Mouse (Mus musculus) G1E (cell line): ENCODE measurements at regions not wholly inside any gene's neighbourhood (a gene's known extent, or its start where the extent isn't known, plus 50 kb on each side); places are given as distances from the start of the nearest gene placed in this dataset.

Experiments used
- ATAC-seq: 2 replicates; pipeline ENCODE4 v1.8.0; 2016; ENCODE audit warnings: mild to moderate bottlenecking; ENCODE audit not compliant: insufficient number of reproducible peaks, poor library complexity, low FRiP score, severe bottlenecking; ENCODE audit errors: extremely low read depth
- DNase-seq: peaks from one replicate; pipeline ENCODE4 v3.0.0; 2012; ENCODE audit warnings: low spot score
- H3K27me3 ChIP-seq: 2 replicates; pipeline ENCODE4 v1.6.1; 2012; ENCODE audit warnings: mild to moderate bottlenecking, low read length, inconsistent platforms; ENCODE audit not compliant: insufficient read depth
- H3K36me3 ChIP-seq: replicated peaks from 2 replicates; pipeline ENCODE3; 2012; ENCODE audit warnings: mild to moderate bottlenecking, inconsistent platforms
- H3K4me1 ChIP-seq: 2 replicates; pipeline ENCODE4 v1.6.1; 2012; ENCODE audit warnings: low read depth, low read length, inconsistent platforms, mixed read lengths; ENCODE audit not compliant: insufficient read depth
- H3K4me3 ChIP-seq: 2 replicates; pipeline ENCODE4 v1.5.1; 2012; ENCODE audit warnings: low read depth, mild to moderate bottlenecking, inconsistent platforms, low read length, moderate library complexity, mixed read lengths
- H3K9me3 ChIP-seq: replicated peaks from 2 replicates; pipeline ENCODE4 v1.6.1; 2012; ENCODE audit warnings: inconsistent platforms
- CTCF ChIP-seq: IDR thresholded peaks from 2 replicates; pipeline ENCODE4 v1.5.1; 2012; ENCODE audit warnings: low read depth, low read length, inconsistent platforms, mixed read lengths
- GATA1 ChIP-seq: IDR thresholded peaks from 2 replicates; pipeline ENCODE4 v1.6.1; 2012; ENCODE audit warnings: borderline replicate concordance, low read length, inconsistent platforms, mixed read lengths
- GATA2 ChIP-seq: IDR thresholded peaks from 2 replicates; pipeline ENCODE4 v1.6.1; 2012; ENCODE audit warnings: low read depth, low read length, inconsistent platforms, borderline replicate concordance
- POLR2AphosphoS5 ChIP-seq: IDR thresholded peaks from 2 replicates; pipeline ENCODE4 v1.6.1; 2012; ENCODE audit warnings: low read depth, low read length, inconsistent platforms; ENCODE audit not compliant: insufficient replicate concordance
- TAL1 ChIP-seq: conservative IDR thresholded peaks from 2 replicates; pipeline ENCODE4 v1.6.1; 2012; ENCODE audit warnings: low read depth, low read length, inconsistent platforms, mixed read lengths

DNA sequence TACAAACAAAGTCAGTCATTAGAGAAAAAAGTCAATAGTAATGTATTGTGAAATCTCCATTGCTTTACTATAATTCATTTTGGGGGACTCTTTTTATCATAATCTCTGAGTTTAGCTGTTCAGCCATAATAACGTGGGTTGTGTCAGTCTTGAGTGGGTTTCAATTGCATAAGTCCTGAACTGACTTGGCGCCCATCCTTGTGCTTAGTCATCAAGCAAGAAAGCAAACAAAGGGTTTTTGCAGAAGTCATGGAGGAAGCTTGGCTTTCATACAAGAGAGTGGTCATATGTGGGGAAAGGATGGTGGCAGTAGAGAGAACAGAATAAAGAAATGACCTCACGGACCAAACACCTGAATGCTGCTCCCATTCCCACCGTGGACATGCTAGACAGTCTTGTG is 339.8 kb upstream of the Fam98a start:
- Histone ChIP-seq H3K4me1 (no peaks in the 10 kb centered on the region), H3K4me3 (no peak overlapping the region), H3K36me3 (no peaks in the 10 kb centered on the region), H3K9me3 (peaks cover 8% of the 10 kb centered on the region), H3K27me3 (no peaks in the 10 kb centered on the region)
- DNase-seq (no peak), ATAC-seq (no peak)
- TF ChIP-seq CTCF (no peak), TAL1 (no peak), GATA1 (no peak), POLR2AphosphoS5 (no peak), GATA2 (no peak)

DNA sequence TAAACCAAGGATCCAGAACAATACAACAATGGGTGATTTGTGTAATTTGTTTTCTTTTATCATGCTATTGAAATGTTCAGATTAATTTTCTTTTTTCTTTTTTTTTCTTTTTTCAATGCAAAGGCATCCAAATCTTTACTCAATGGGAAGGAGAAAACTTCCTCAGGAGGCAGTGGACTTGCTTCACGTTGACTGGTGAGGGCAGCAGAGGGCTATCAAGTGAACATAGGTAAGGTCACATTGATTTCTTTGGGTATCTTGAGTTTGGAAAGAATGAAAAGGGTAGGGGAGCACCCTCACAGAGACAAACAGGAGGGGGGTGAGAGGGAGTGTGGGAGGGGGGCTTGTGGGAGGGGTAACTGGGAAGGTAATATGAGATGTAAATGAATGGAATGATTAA is 326.1 kb upstream of the Fam98a start:
- DNase-seq, result no peak
- Histone ChIP-seq H3K36me3 (no peaks in the 10 kb centered on the region), H3K27me3 (no peaks in the 10 kb centered on the region), H3K9me3 (peaks cover 2% of the 10 kb centered on the region; the same call in 1 of the 2 replicates), H3K4me1 (no peaks in the 10 kb centered on the region), H3K4me3 (no peak overlapping the region)
- ATAC-seq, result no peak
- TF ChIP-seq CTCF (no peak), GATA2 (no peak), POLR2AphosphoS5 (no peak), TAL1 (no peak), GATA1 (no peak)

DNA sequence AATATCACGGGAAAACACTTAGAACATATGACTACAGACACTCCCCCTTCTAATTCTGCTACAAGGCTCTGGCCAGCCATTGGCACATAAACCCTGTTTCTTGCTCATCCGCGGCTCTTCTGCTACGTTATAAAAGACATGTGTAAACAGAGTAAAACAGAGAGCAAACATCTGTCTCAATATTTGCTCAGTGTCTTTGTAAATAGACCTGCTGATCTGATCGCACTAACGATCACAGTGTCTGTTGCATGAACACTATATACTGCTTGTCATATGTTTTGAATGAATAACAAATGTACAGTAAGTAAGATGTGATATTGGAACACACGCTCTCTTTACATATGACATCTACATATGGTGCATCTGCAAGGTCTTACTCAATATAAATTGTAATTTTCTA is 325.1 kb upstream of the Fam98a start:
- TF ChIP-seq CTCF, result no peak
- TF ChIP-seq GATA1, result no peak
- no peak for TF ChIP-seq TAL1
- TF ChIP-seq GATA2, result no peak
- TF ChIP-seq POLR2AphosphoS5, result no peak
- no peaks in the 10 kb centered on the region for H3K36me3 ChIP-seq
- no peak for ATAC-seq
- H3K9me3 ChIP-seq, result peaks cover 7% of the 10 kb centered on the region
- H3K4me1 ChIP-seq, result no peaks in the 10 kb centered on the region
- H3K4me3 ChIP-seq, result no peak overlapping the region
- no peaks in the 10 kb centered on the region for H3K27me3 ChIP-seq
- no peak for DNase-seq

DNA sequence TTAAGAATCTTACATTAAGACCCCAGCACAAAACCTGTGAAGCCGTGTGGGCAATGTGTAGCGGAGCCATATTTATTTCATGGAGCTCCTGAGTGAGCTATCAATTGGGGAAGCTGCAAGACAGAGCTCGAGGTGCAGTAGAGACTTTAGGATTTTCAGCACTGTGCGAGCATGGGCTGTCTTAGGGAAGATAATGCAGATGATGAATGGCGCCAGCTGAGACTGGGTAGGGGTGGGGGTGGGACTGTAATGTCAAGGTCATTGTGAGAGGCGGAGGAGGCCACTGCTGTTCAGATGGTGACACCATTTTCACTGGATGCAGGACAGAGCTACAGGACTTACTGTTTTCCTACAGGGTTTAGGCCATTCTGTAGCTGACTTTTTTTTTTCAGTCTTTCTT is 322.8 kb upstream of the Fam98a start:
- Histone ChIP-seq H3K27me3 (no peaks in the 10 kb centered on the region), H3K4me1 (no peaks in the 10 kb centered on the region), H3K4me3 (no peak overlapping the region), H3K9me3 (peaks cover 7% of the 10 kb centered on the region), H3K36me3 (no peaks in the 10 kb centered on the region)
- DNase-seq (no peak), ATAC-seq (no peak)
- no peak for TF ChIP-seq GATA1

DNA sequence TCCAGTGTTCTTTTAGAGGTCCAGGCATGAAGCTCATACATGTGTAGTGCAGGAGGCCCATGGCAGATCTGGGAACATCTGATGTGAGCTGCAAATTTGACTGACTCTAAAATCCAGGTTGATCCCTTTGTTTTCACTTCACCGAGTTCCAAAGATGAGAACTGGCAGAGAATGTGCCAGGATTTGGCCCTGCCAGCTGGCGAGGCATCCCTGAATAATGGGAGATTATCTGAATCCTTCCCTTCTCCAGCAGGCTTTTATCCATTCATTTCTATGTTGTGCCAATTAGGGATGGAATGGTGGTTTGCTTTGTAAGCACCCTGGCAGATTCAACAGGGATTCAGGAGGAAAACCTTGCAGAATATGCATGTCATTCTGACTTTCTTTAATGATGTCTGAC is 318.7 kb upstream of the Fam98a start:
- TF ChIP-seq POLR2AphosphoS5, result no peak
- TF ChIP-seq GATA2, result no peak
- TF ChIP-seq CTCF, result no peak
- TF ChIP-seq TAL1, result no peak
- no peak for TF ChIP-seq GATA1
- no peaks in the 10 kb centered on the region for H3K27me3 ChIP-seq
- no peaks in the 10 kb centered on the region for H3K36me3 ChIP-seq
- no peak overlapping the region for H3K4me3 ChIP-seq
- ATAC-seq (no peak), DNase-seq (no peak)
- no peaks in the 10 kb centered on the region for H3K4me1 ChIP-seq
- H3K9me3 ChIP-seq, result peaks cover 7% of the 10 kb centered on the region

DNA sequence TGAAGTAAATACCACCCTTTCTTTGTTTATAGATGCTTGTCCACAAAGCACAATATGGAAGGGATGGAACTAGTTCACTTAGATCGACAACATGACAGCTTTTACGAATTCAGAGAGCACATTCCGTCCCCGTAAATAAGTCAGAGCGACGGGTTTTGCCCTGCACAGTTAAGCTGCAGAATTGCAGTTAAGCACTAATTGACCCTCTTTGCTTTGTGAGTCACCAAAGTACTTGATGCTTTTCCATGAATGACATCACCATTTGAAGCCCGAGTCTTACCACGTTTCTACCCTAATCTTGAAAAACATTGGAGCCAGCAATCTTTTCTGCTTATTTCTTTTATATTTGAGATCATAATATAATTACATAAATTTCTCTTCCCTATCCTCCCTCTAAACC is 305.3 kb upstream of the Fam98a start:
- Histone ChIP-seq H3K4me1 (no peaks in the 10 kb centered on the region), H3K27me3 (no peaks in the 10 kb centered on the region), H3K36me3 (no peaks in the 10 kb centered on the region), H3K9me3 (0 out of 2 replicates have a peak, but pooled peaks cover 2% of the 10 kb centered on the region), H3K4me3 (no peak overlapping the region)
- ATAC-seq (no peak), DNase-seq (no peak)
- no peak for TF ChIP-seq GATA1
- no peak for TF ChIP-seq GATA2
- TF ChIP-seq TAL1, result no peak
- no peak for TF ChIP-seq CTCF
- TF ChIP-seq POLR2AphosphoS5, result no peak

DNA sequence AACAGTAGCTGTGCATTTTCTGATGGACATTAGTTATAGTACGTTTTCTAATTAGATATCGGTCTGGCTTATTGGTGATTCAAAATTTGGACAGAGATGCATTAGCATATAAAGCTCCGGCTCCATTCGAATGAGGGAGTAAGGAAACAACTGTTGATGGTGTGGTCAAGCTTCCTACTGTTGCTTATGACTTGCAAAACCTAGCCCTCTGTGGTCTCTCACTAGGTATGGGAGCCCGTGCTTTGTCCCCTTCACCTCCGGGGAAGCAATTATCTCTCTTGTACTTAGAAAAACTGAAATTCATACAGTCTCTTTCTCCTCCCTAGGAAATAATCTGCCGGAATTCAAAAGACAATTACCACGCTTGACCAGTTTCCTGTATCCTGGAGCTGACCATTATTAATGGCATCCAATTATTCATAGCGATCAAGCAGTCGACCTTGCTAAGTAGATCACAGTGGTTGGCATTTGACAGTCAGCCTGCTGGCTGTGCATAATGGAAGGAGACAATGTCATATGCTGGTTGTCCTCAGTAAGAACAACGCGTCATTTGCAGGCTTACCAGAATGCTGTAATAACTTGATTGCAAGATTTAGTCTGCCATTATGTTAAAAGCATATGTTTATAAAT is 264.4 kb upstream of the Fam98a start:
- H3K9me3 ChIP-seq, result peaks cover 12% of the 10 kb centered on the region
- TF ChIP-seq GATA2 (no peak), TAL1 (no peak), GATA1 (no peak), CTCF (no peak), POLR2AphosphoS5 (no peak)
- no peak for ATAC-seq
- H3K27me3 ChIP-seq, result no peaks in the 10 kb centered on the region
- H3K4me1 ChIP-seq, result no peaks in the 10 kb centered on the region
- H3K36me3 ChIP-seq, result no peaks in the 10 kb centered on the region
- no peak for DNase-seq
- no peak overlapping the region for H3K4me3 ChIP-seq
